Mouse (Mus musculus) olfactory bulb, adult 2 months (tissue): ENCODE data around the gene Mest.

Source experiments
- CTCF ChIP-seq: fragments of 200-500 bp; IDR thresholded peaks from 2 replicates; pipeline ENCODE4 v1.5.1; 2012; ENCODE audit warnings: low read depth, mild to moderate bottlenecking, low read length, moderate library complexity; ENCODE audit not compliant: insufficient read depth
- POLR2A ChIP-seq: fragments of 200-500 bp; IDR thresholded peaks from 2 replicates; pipeline ENCODE4 v1.6.1; 2012; ENCODE audit warnings: mild to moderate bottlenecking, low read depth, low read length, moderate library complexity; ENCODE audit not compliant: insufficient read depth

- TF ChIP-seq CTCF: no peak
- no peak for TF ChIP-seq POLR2A
These were observed 30.5 kb upstream of the Mest start for GRCm38 (mm10) chr6:30692826-30693225.
